Mouse (Mus musculus) thymus, adult 2 months (tissue): ENCODE measurements around the gene Auts2. TPM values are rescaled to one million over a fixed set of nuclear protein-coding genes. Genes with fewer than 3 reads are reported as not detected.

ENCODE experiments used
- DNase-seq: peaks from one replicate; pipeline ENCODE4 v3.0.0; 2021
- H3K27ac ChIP-seq: fragments of 200-500 bp; 2 replicates; pipeline ENCODE4 v1.5.1; 2012; ENCODE audit warnings: low read length, control low read depth; ENCODE audit not compliant: control insufficient read depth, insufficient read depth
- H3K27me3 ChIP-seq: fragments of 200-500 bp; 2 replicates; pipeline ENCODE4 v1.6.1; 2012; ENCODE audit warnings: mild to moderate bottlenecking, low read length, moderate library complexity, mixed read lengths; ENCODE audit not compliant: control insufficient read depth, insufficient read depth
- H3K36me3 ChIP-seq: fragments of 200-500 bp; 2 replicates; pipeline ENCODE4 v1.6.1; 2012; ENCODE audit warnings: mild to moderate bottlenecking, low read length, moderate library complexity; ENCODE audit not compliant: control insufficient read depth, insufficient read depth
- H3K4me1 ChIP-seq: fragments of 200-500 bp; replicated peaks from 2 replicates; pipeline ENCODE4 v1.6.1; 2012; ENCODE audit warnings: low read length; ENCODE audit not compliant: control insufficient read depth, insufficient read depth
- H3K4me3 ChIP-seq: fragments of 200-500 bp; 2 replicates; pipeline ENCODE4 v1.5.1; 2012; ENCODE audit warnings: mild to moderate bottlenecking, low read length, control low read depth, moderate library complexity; ENCODE audit not compliant: control insufficient read depth, insufficient read depth
- CTCF ChIP-seq: fragments of 200-500 bp; IDR thresholded peaks from 2 replicates; pipeline ENCODE4 v1.5.1; 2012; ENCODE audit warnings: mild to moderate bottlenecking, control low read depth, low read length, moderate library complexity, borderline replicate concordance; ENCODE audit not compliant: control insufficient read depth, poor library complexity, insufficient read depth; ENCODE audit errors: extremely low read depth
- POLR2A ChIP-seq: fragments of 200-500 bp; IDR thresholded peaks from 2 replicates; pipeline ENCODE4 v1.6.1; 2012; ENCODE audit warnings: mild to moderate bottlenecking, low read length, control low read depth, moderate library complexity; ENCODE audit not compliant: control insufficient read depth, poor library complexity, insufficient read depth; ENCODE audit errors: extremely low read depth
- WGBS: fragments of 180-500 bp; shearing (Covaris S2); methylation state at CpG from one replicate; pipeline ENCODE4 v1.1.7; 2018; 5-methylcytosine and 5-hydroxymethylcytosine counted together
- polyA plus RNA-seq: library from polyadenylated mRNA; depleted of rRNA; stranded (reverse); fragments of >200 nt; gene quantifications from 2 replicates; pipeline ENCODE4 v1.2.3, GENCODE M21; 2012

The Auts2 gene
- polyA plus RNA-seq, 1 experiment, result 4.9 TPM

DNA sequence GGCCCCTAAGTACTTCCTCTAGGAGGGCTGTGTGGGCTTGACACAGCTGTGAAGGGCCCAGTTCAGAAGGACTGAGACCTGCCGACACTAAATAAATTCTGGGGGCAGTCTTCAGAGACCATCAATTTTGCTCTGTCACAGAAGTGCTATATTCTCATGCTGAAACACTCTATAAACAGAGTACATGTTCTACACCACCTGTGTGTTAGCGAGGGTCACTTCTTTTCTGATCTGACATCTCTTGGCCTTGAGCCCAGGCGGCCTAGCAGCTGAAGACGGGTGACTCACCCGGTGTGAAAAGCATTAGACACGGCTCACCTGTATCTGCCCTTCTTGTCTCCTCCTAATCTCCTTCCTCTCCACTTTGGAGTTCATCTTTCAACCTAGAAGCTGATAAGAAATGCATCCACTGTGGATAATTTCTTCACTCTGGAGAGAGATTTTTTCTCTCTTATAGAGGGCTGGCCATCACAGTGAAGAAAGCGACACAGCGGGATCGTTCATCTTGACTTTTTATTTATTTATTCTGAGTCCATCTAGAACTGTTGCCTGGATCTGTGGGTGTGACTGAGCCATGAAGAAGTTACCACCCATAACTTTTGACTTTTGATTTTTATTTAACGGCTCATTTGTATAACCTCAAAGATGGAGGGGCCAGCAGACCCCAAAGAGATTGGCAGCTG is 469.3 kb downstream of the Auts2 start:
- H3K4me1 ChIP-seq, result no peaks in the 10 kb centered on the region
- no peak for TF ChIP-seq CTCF
- TF ChIP-seq POLR2A, result no peak
- no peaks in the 10 kb centered on the region for H3K36me3 ChIP-seq
- WGBS, result 68% methylated on average over 10 of the region's 10 CpGs
- H3K27ac ChIP-seq, result no peak overlapping the region
- no peak for DNase-seq
- H3K27me3 ChIP-seq, result no peaks in the 10 kb centered on the region
- H3K4me3 ChIP-seq, result no peak overlapping the region

DNA sequence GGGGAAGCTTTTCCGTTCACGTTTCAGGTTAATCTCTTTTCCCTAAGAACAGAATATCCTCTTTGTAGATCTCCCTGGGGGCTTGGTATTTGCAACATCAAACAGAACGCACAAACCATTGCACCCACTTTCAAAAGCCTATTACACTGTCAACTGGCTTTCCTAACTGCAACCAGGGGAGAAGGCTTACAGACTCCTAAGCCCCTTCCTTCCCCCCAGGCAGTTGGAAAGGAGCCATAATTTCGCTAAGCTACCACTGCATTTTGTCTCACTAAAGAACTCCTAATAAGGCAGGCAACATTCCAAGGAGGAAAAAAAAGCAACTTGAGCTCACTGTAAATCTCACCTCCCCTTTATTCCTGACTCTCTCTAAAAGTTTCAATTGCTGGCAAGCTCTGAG is 470.8 kb downstream of the Auts2 start:
- Histone ChIP-seq H3K36me3 (no peaks in the 10 kb centered on the region), H3K27me3 (no peaks in the 10 kb centered on the region), H3K4me1 (no peaks in the 10 kb centered on the region), H3K27ac (no peak overlapping the region), H3K4me3 (no peak overlapping the region)
- TF ChIP-seq POLR2A (no peak), CTCF (no peak)
- 86% methylated on average over 4 of the region's 4 CpGs for WGBS
- DNase-seq, result no peak

DNA sequence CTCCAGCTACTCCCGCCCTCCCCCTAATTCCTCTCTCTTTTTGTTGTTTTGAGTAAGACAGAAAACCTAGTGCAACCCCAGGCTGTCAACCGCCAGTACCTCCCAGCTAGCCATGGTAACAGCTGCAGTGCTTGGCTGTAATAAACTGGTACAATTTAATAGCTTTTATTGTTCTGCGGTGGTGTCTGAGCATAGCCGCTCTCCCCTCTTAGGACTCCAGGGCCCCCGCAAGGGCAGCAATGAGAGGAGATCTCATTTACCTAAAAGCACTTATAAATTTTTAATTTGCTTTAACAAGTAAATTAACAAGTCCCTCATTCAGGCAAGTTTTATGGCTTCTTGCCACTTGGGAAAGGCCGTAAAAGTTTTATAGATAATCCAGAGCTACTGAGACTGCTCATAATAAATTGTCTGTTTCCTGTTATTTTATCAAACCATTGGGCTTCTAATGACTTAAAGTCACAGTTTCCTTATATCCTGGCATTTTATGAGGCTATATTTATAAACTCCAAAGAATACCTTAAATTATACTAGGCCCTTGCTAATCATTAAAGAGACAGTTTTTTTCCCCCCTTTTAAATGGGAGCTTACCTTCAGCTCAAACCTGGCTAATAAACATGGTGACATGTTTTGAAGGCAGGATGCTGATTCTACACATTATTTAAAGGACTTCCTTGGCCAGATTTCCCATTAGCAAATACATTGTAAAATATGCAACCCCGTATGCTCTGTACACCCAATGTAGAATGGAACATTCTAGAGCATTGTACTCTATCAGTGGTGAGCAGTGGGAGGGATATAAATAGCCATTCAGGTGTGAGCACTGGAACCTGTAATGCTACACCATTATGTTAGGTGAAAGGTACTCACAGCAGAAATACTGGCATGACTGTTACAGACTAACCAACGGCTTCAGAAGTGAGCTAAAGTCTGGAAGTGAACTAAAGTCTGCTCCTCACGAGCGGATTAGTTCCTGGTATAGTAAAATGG is 475.1 kb downstream of the Auts2 start:
- H3K27me3 ChIP-seq, result no peaks in the 10 kb centered on the region
- no peaks in the 10 kb centered on the region for H3K4me1 ChIP-seq
- TF ChIP-seq CTCF, result no peak
- no peak for TF ChIP-seq POLR2A
- H3K4me3 ChIP-seq, result no peak overlapping the region
- H3K27ac ChIP-seq, result no peak overlapping the region
- H3K36me3 ChIP-seq, result no peaks in the 10 kb centered on the region
- no peak for DNase-seq
- WGBS, result 93% methylated on average over 10 of the region's 10 CpGs

DNA sequence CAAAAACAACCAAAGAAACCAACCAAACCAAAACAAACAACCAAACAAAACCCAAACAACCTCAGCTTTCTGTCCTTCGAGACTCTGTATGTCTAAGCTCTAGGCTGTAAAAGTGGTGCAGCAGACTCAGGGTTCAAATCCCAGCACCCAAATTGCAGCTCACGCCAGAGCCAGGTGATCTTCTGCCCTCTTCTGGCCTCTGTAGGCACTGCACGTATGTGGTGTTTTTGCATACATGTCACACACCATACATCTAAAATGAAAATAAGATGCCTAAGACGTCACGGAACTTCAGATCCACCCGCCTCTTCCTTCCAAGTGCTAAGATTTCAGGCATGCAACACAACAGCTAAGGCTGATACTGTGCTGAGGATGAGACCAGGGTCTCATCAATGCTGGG is 483.0 kb downstream of the Auts2 start:
- Histone ChIP-seq H3K27ac (no peak overlapping the region), H3K4me3 (no peak overlapping the region), H3K4me1 (no peaks in the 10 kb centered on the region), H3K27me3 (no peaks in the 10 kb centered on the region), H3K36me3 (no peaks in the 10 kb centered on the region)
- DNase-seq, result no peak
- WGBS, result 95% methylated on average over 6 of the region's 6 CpGs
- TF ChIP-seq CTCF (no peak), POLR2A (no peak)

DNA sequence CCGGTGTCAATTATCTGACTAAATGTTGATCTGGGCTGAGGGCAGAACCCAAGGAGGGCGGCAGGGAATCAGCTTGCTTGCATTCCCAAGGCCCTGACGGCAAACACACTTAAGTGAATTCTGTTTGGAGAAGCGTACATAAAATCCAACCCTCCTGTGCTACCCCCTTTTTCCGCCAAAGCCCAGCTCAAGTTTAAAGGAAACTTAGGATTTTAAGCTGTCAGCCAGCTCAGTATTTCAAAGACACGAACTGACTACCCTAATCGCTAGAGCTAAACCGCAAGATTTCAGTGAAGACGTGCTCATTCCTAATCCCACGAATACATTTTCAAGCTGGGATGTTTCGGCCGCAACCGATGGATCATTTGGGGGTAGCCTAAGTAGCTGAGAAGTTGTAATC is 490.5 kb downstream of the Auts2 start:
- Histone ChIP-seq H3K27me3 (no peaks in the 10 kb centered on the region), H3K4me3 (no peak overlapping the region), H3K4me1 (no peaks in the 10 kb centered on the region), H3K27ac (no peak overlapping the region), H3K36me3 (no peaks in the 10 kb centered on the region)
- no peak for TF ChIP-seq POLR2A
- no peak for TF ChIP-seq CTCF
- WGBS, result 91% methylated on average over 13 of the region's 13 CpGs
- no peak for DNase-seq

DNA sequence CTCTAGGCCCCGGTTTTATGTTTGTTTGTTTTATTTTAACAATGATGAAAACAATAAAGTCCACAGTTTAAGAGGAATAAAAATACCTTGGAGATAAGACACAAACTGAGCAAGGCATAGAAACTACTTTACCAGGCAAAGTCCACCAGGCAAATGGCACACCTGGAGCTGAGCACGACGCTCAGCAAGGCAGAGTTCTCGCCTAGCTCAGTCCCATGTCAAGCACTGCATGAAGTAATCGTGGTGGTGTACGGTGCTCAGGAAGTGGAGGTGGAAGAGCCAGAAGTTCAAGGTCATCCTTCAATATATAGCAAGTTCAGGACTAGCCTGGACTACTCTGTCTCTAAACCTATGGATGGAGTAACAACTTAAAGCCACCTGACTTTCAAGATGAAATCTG is 503.6 kb downstream of the Auts2 start:
- Histone ChIP-seq H3K4me1 (no peaks in the 10 kb centered on the region), H3K27ac (no peak overlapping the region), H3K4me3 (no peak overlapping the region), H3K36me3 (no peaks in the 10 kb centered on the region), H3K27me3 (no peaks in the 10 kb centered on the region)
- 90% methylated on average over 6 of the region's 6 CpGs for WGBS
- no peak for DNase-seq
- TF ChIP-seq POLR2A (no peak), CTCF (no peak)
